In genomic region chr3:101233424-101233823, GRCm38 (mm10) we compare ENCODE assay signal across 32 mouse cellular contexts. TPM values are rescaled to one million over a fixed set of nuclear protein-coding genes. Genes with fewer than 3 reads are reported as not detected.
DNase-seq lines count a peak whose midpoint lies in the region; ATAC-seq and TF ChIP-seq lines count a peak whose summit lies in the region.
"Had no signal": no experiment of that assay in that cellular context is flagged by ENCODE, and none has a peak within 500 bp of the region (broad histone marks: within the 10 kb centered on the region; RNA-seq: fewer than 3 reads in every experiment).

No protein-coding gene starts in this region.

- TF ChIP-seq POLR2A in thymus, adult 2 months (IDR thresholded peaks at IDR 0.05; ENCODE audit: control insufficient read depth, extremely low read depth, insufficient read depth, low read length, poor library complexity): no peak

- no peak overlapping the region for H3K9ac ChIP-seq in lung, postnatal 0 days (replicated peaks; ENCODE audit: low read depth)
- no peak overlapping the region for H3K9ac ChIP-seq in forebrain, embryonic 12.5 days
- H3K9ac ChIP-seq: embryonic facial prominence, embryonic 13.5 days; forebrain, postnatal 0 days; heart, embryonic 12.5 days; heart, embryonic 15.5 days; hindbrain, embryonic 14.5 days; intestine, embryonic 15.5 days had no signal

- no peak for TF ChIP-seq EP300 in lung, postnatal 0 days (IDR thresholded peaks at IDR 0.05)

- peaks cover 7% of the 10 kb centered on the region; the same call in 1 of the 2 replicates for H3K9me3 ChIP-seq in E14TG2a.4 (ENCODE audit: low read length)
- no peaks in the 10 kb centered on the region for H3K9me3 ChIP-seq in lung, postnatal 0 days (ENCODE audit: low read length)
- H3K9me3 ChIP-seq in hindbrain, embryonic 10.5 days: no peaks in the 10 kb centered on the region
- H3K9me3 ChIP-seq in forebrain, embryonic 12.5 days: no peaks in the 10 kb centered on the region
- H3K9me3 ChIP-seq: embryonic facial prominence, embryonic 10.5 days; embryonic facial prominence, embryonic 13.5 days; forebrain, embryonic 10.5 days; heart, embryonic 12.5 days; heart, embryonic 15.5 days; intestine, embryonic 15.5 days had no signal

- H3K4me3 ChIP-seq in thymus, adult 2 months (ENCODE audit: control insufficient read depth, insufficient read depth, low read length): no peak overlapping the region
- 0 out of 2 replicates have a peak overlapping the region, but pooled peaks have one; percentile 54 for H3K4me3 ChIP-seq in E14TG2a.4 (replicated peaks; ENCODE audit: low read length)
- H3K4me3 ChIP-seq in lung, postnatal 0 days (ENCODE audit: low read depth, low read length): no peak overlapping the region
- no peak overlapping the region for H3K4me3 ChIP-seq in hindbrain, embryonic 10.5 days
- no peak overlapping the region for H3K4me3 ChIP-seq in forebrain, embryonic 12.5 days (replicated peaks)
- H3K4me3 ChIP-seq: embryonic facial prominence, embryonic 10.5 days; embryonic facial prominence, embryonic 13.5 days; forebrain, embryonic 10.5 days; heart, embryonic 12.5 days; heart, embryonic 15.5 days; intestine, embryonic 15.5 days had no signal

- H3K36me3 ChIP-seq in thymus, adult 2 months (ENCODE audit: control insufficient read depth, insufficient read depth, low read length): no peaks in the 10 kb centered on the region
- no peaks in the 10 kb centered on the region for H3K36me3 ChIP-seq in E14TG2a.4 (ENCODE audit: insufficient read depth, low read length)
- H3K36me3 ChIP-seq in lung, postnatal 0 days (ENCODE audit: insufficient read depth, low read length): no peaks in the 10 kb centered on the region
- no peaks in the 10 kb centered on the region for H3K36me3 ChIP-seq in hindbrain, embryonic 10.5 days
- no peaks in the 10 kb centered on the region for H3K36me3 ChIP-seq in forebrain, embryonic 12.5 days (replicated peaks)
- H3K36me3 ChIP-seq: embryonic facial prominence, embryonic 10.5 days; embryonic facial prominence, embryonic 13.5 days; forebrain, embryonic 10.5 days; heart, embryonic 12.5 days; heart, embryonic 15.5 days; intestine, embryonic 15.5 days had no signal

- peak overlapping the region; percentile 15; the same call in 1 of the 2 replicates for H3K27ac ChIP-seq in thymus, adult 2 months (ENCODE audit: control insufficient read depth, insufficient read depth, low read length)
- no peak overlapping the region for H3K27ac ChIP-seq in lung, postnatal 0 days (ENCODE audit: low read length)
- no peak overlapping the region for H3K27ac ChIP-seq in hindbrain, embryonic 10.5 days
- H3K27ac ChIP-seq in forebrain, embryonic 12.5 days: no peak overlapping the region
- H3K27ac ChIP-seq: embryonic facial prominence, embryonic 10.5 days; embryonic facial prominence, embryonic 13.5 days; forebrain, embryonic 10.5 days; heart, embryonic 15.5 days; hindbrain, embryonic 14.5 days; hindbrain, postnatal 0 days; intestine, embryonic 15.5 days had no signal

- no peak overlapping the region for H3K4me2 ChIP-seq in lung, postnatal 0 days (replicated peaks; ENCODE audit: low read depth, low read length)
- no peak overlapping the region for H3K4me2 ChIP-seq in forebrain, embryonic 12.5 days
- H3K4me2 ChIP-seq: embryonic facial prominence, embryonic 13.5 days; heart, embryonic 12.5 days; heart, embryonic 15.5 days; hindbrain, embryonic 14.5 days; intestine, embryonic 15.5 days had no signal

- DNase-seq in thymus, adult 2 months: no peak
- no peak for DNase-seq in thymus, adult 18-20 months
- DNase-seq in induced T-regulatory cell, adult 2 months (ENCODE audit: low read depth): peak; percentile 77
- no peak for DNase-seq in adrenal gland, postnatal 10 days
- no peak for DNase-seq in lung, postnatal 0 days (ENCODE audit: low spot score)
- no peak for DNase-seq in hindbrain, embryonic 10.5 days (ENCODE audit: low spot score)
- DNase-seq: adrenal gland, postnatal 14 days; cerebellum, adult 11 months; cerebellum, adult 2 months; cerebellum, adult 9-11 months; cerebellum, postnatal 36 days; embryo, embryonic 11 days; forebrain, postnatal 0 days; gastrocnemius, postnatal 25 days; heart, adult 18-20 months; heart, postnatal 10 days; heart, postnatal 36 days; kidney, adult 11 months had no signal

- 78% methylated on average over 5 of the region's 5 CpGs for WGBS in thymus, adult 2 months
- 87% methylated on average over 5 of the region's 5 CpGs for WGBS in lung, postnatal 0 days
- 95% methylated on average over 5 of the region's 5 CpGs for WGBS in hindbrain, embryonic 10.5 days
- WGBS in forebrain, embryonic 12.5 days: 93% methylated on average over 5 of the region's 5 CpGs

- no peak for ATAC-seq in lung, postnatal 0 days
- ATAC-seq in forebrain, embryonic 12.5 days (ENCODE audit: low FRiP score): no peak
- ATAC-seq: forebrain, embryonic 14.5 days; forebrain, postnatal 0 days; hindbrain, postnatal 0 days; intestine, embryonic 15.5 days had no signal

- peaks cover 36% of the 10 kb centered on the region for H3K4me1 ChIP-seq in thymus, adult 2 months (replicated peaks; ENCODE audit: control insufficient read depth, insufficient read depth, low read length)
- peaks cover 47% of the 10 kb centered on the region for H3K4me1 ChIP-seq in E14TG2a.4 (replicated peaks; ENCODE audit: low read depth, low read length)
- H3K4me1 ChIP-seq in lung, postnatal 0 days (ENCODE audit: insufficient read depth, low read depth, low read length): no peaks in the 10 kb centered on the region
- peaks cover 45% of the 10 kb centered on the region for H3K4me1 ChIP-seq in hindbrain, embryonic 10.5 days (replicated peaks)
- peaks cover 22% of the 10 kb centered on the region for H3K4me1 ChIP-seq in forebrain, embryonic 12.5 days
- H3K4me1 ChIP-seq: heart, embryonic 12.5 days; heart, embryonic 15.5 days had no signal

- TF ChIP-seq CTCF in thymus, adult 2 months (IDR thresholded peaks at IDR 0.05; ENCODE audit: borderline replicate concordance, control insufficient read depth, extremely low read depth, insufficient read depth, low read length, poor library complexity): no peak
- TF ChIP-seq CTCF in E14TG2a.4 (conservative IDR thresholded peaks at IDR 0.05; ENCODE audit: low read length): no peak
- no peak for TF ChIP-seq CTCF in lung, postnatal 0 days (IDR thresholded peaks at IDR 0.05)

- H3K27me3 ChIP-seq in thymus, adult 2 months (ENCODE audit: control insufficient read depth, insufficient read depth, low read length): no peaks in the 10 kb centered on the region
- H3K27me3 ChIP-seq in E14TG2a.4 (ENCODE audit: insufficient read depth, low read length): no peaks in the 10 kb centered on the region
- H3K27me3 ChIP-seq in lung, postnatal 0 days (replicated peaks; ENCODE audit: insufficient read depth, low read length): no peaks in the 10 kb centered on the region
- no peaks in the 10 kb centered on the region for H3K27me3 ChIP-seq in hindbrain, embryonic 10.5 days (ENCODE audit: insufficient read depth, poor library complexity, severe bottlenecking)
- no peaks in the 10 kb centered on the region for H3K27me3 ChIP-seq in forebrain, embryonic 12.5 days
- H3K27me3 ChIP-seq: CH12.LX; embryonic facial prominence, embryonic 13.5 days; heart, embryonic 12.5 days; heart, embryonic 15.5 days; intestine, embryonic 15.5 days had no signal

RNA-seq across cellular contexts. Expression of gene Cd2, which starts 54.3 kb away (rescaled TPM):
- 97.5 and 117 TPM in 2 replicates for polyA plus RNA-seq in thymus, adult 2 months (2012; rRNA removed)
- 1 to 10 TPM; 4.7 to 5.4 TPM for total RNA-seq in adrenal gland, postnatal 10 days (2021)
- polyA plus RNA-seq in lung, postnatal 0 days (2015; fragmentation: Nextera tagmentation; extraction: Ambion mirVana): 1.2 and 2.2 TPM in 2 replicates
- 0.21 and 0.35 TPM in 2 replicates for polyA plus RNA-seq in hindbrain, embryonic 10.5 days (2016; fragmentation: Nextera tagmentation; extraction: Ambion mirVana)
- not detected in 2 replicates for polyA plus RNA-seq in forebrain, embryonic 12.5 days (2016; fragmentation: Nextera tagmentation; extraction: Ambion mirVana)
- total RNA-seq: forebrain, postnatal 0 days; gastrocnemius, adult 8-10 months; hindbrain, postnatal 0 days; MEL had no signal
- polyA plus RNA-seq: embryonic facial prominence, embryonic 10.5 days; embryonic facial prominence, embryonic 13.5 days; forebrain, embryonic 10.5 days; heart, embryonic 12.5 days; hindbrain, embryonic 14.5 days; hindbrain, postnatal 0 days had no signal

Comparison
In these comparisons a context has a peak if more than half of its experiments do, and no peak if none do; other contexts are left out.
1. RNA of gene Cd2, which starts 54.3 kb away (polyA plus RNA-seq): 97.5 to 117 TPM in thymus, adult 2 months; 1.2 to 2.2 TPM in lung, postnatal 0 days, 0.21 to 0.35 TPM in hindbrain, embryonic 10.5 days and not detected in forebrain, embryonic 12.5 days; every median in the first group is over 10 times any median in the second.